Mouse (Mus musculus) megakaryocyte, embryonic 14.5 days (primary cell): ENCODE data around the gene Baz1a.

Experiments used
- FLI1 ChIP-seq: IDR thresholded peaks from 2 replicates; pipeline ENCODE4 v1.6.1; 2012; ENCODE audit warnings: low read length, inconsistent platforms, mixed read lengths
- GATA1 ChIP-seq: IDR thresholded peaks from 3 replicates; pipeline ENCODE4 v1.6.1; 2012; ENCODE audit warnings: mixed read lengths, low read length, inconsistent platforms, borderline replicate concordance

DNA sequence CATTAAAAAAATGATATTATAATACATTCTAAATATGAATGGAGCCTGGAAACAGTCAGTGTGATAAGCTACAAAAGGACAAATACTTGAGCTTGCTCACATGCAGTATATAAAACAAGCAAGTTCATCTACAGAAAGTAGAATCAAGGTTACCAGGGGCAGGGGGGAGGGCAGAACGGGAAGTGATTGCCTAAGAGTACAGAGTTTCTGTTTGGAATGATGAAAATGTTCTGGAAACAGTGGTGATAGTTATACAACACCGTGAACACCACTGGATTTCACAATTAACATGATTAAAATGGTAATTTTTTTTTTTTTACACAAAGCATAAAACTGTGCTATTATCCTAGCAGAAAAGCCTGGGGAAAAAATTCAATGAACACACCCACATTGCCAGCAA, 54.6 kb downstream of the Baz1a start:
- no peak for TF ChIP-seq GATA1
- TF ChIP-seq FLI1 = no peak
